Comparison of ENCODE assay signal across 11 mouse cellular contexts in genomic region chr17:28696641-28697040, GRCm38 (mm10). TPM values are rescaled to one million over a fixed set of nuclear protein-coding genes. Genes with fewer than 3 reads are reported as not detected.
DNase-seq lines count a peak whose midpoint lies in the region; ATAC-seq and TF ChIP-seq lines count a peak whose summit lies in the region.
"Had no signal": no experiment of that assay in that cellular context is flagged by ENCODE, and none has a peak within 500 bp of the region (broad histone marks: within the 10 kb centered on the region; RNA-seq: fewer than 3 reads in every experiment).

No protein-coding gene starts in this region.

- WGBS in heart, embryonic 13.5 days: 39% methylated on average over 2 of the region's 2 CpGs
- 46% methylated on average over 2 of the region's 2 CpGs for WGBS in heart, embryonic 10.5 days
- 46% methylated on average over 2 of the region's 2 CpGs for WGBS in spleen, adult 2 months
- WGBS in liver, embryonic 11.5 days: 28% methylated on average over 2 of the region's 2 CpGs
- WGBS in hindbrain, embryonic 11.5 days: 69% methylated on average over 2 of the region's 2 CpGs

- TF ChIP-seq CTCF in spleen, adult 2 months (IDR thresholded peaks at IDR 0.05; ENCODE audit: extremely low read depth, insufficient read depth, insufficient read length, insufficient replicate concordance): no peak

- ATAC-seq in heart, embryonic 13.5 days (ENCODE audit: extremely low read depth, insufficient number of reproducible peaks, low FRiP score, low TSS enrichment): no peak
- no peak for ATAC-seq in liver, embryonic 11.5 days (replicated peaks; ENCODE audit: low FRiP score)
- no peak for ATAC-seq in hindbrain, embryonic 11.5 days (ENCODE audit: low FRiP score)
- ATAC-seq: forebrain, embryonic 13.5 days; hindbrain, postnatal 0 days had no signal

- peaks cover 77% of the 10 kb centered on the region for H3K4me1 ChIP-seq in heart, embryonic 13.5 days
- peaks cover 42% of the 10 kb centered on the region for H3K4me1 ChIP-seq in heart, embryonic 10.5 days
- peaks cover 21% of the 10 kb centered on the region for H3K4me1 ChIP-seq in spleen, adult 2 months (ENCODE audit: control insufficient read depth, insufficient read depth, insufficient read length)
- peaks cover 60% of the 10 kb centered on the region for H3K4me1 ChIP-seq in liver, embryonic 11.5 days (replicated peaks; ENCODE audit: control insufficient read depth, insufficient read depth, low read length)
- H3K4me1 ChIP-seq in hindbrain, embryonic 11.5 days (replicated peaks; ENCODE audit: control insufficient read depth, insufficient read depth, low read length): peaks cover 3% of the 10 kb centered on the region; the same call in 1 of the 2 replicates

- H3K9ac ChIP-seq in heart, embryonic 13.5 days: peak overlapping the region; percentile 48; the same call in 1 of the 2 replicates
- H3K9ac ChIP-seq in liver, embryonic 11.5 days (ENCODE audit: low read depth, low read length): no peak overlapping the region
- H3K9ac ChIP-seq in hindbrain, embryonic 11.5 days (ENCODE audit: low read depth, low read length): no peak overlapping the region
- H3K9ac ChIP-seq: midbrain, embryonic 12.5 days had no signal

- H3K36me3 ChIP-seq in heart, embryonic 13.5 days: 0 out of 2 replicates have a peak, but pooled peaks cover 3% of the 10 kb centered on the region
- no peaks in the 10 kb centered on the region for H3K36me3 ChIP-seq in heart, embryonic 10.5 days
- H3K36me3 ChIP-seq in spleen, adult 2 months (ENCODE audit: control insufficient read depth, insufficient read depth, low read length): peaks cover 3% of the 10 kb centered on the region; the same call in 1 of the 2 replicates
- 0 out of 2 replicates have a peak, but pooled peaks cover 2% of the 10 kb centered on the region for H3K36me3 ChIP-seq in liver, embryonic 11.5 days (ENCODE audit: control insufficient read depth, insufficient read depth, low read length)
- no peaks in the 10 kb centered on the region for H3K36me3 ChIP-seq in hindbrain, embryonic 11.5 days (ENCODE audit: control insufficient read depth, insufficient read depth, low read length)
- H3K36me3 ChIP-seq: midbrain, embryonic 12.5 days had no signal

- no peak overlapping the region; the same call in 1 of the 2 replicates for H3K4me2 ChIP-seq in heart, embryonic 13.5 days
- peak overlapping the region; percentile 52 for H3K4me2 ChIP-seq in liver, embryonic 11.5 days
- H3K4me2 ChIP-seq in hindbrain, embryonic 11.5 days (replicated peaks; ENCODE audit: low read depth, low read length): no peak overlapping the region
- H3K4me2 ChIP-seq: forebrain, embryonic 13.5 days; midbrain, embryonic 12.5 days had no signal

- H3K27ac ChIP-seq in heart, embryonic 13.5 days (replicated peaks): no peak overlapping the region; the same call in 1 of the 2 replicates
- H3K27ac ChIP-seq in heart, embryonic 10.5 days: no peak overlapping the region
- H3K27ac ChIP-seq in spleen, adult 2 months (ENCODE audit: insufficient read depth, low read length): 0 out of 2 replicates have a peak overlapping the region, but pooled peaks have one; percentile 20
- H3K27ac ChIP-seq in liver, embryonic 11.5 days (ENCODE audit: low read depth, low read length): peak overlapping the region; percentile 16; the same call in 1 of the 2 replicates
- no peak overlapping the region for H3K27ac ChIP-seq in hindbrain, embryonic 11.5 days (ENCODE audit: low read depth, low read length)
- H3K27ac ChIP-seq: forebrain, embryonic 13.5 days; hindbrain, postnatal 0 days; midbrain, embryonic 12.5 days had no signal

- no peak overlapping the region for H3K4me3 ChIP-seq in heart, embryonic 13.5 days
- H3K4me3 ChIP-seq in heart, embryonic 10.5 days: no peak overlapping the region
- H3K4me3 ChIP-seq in spleen, adult 2 months (ENCODE audit: extremely low read depth, insufficient read depth, insufficient read length): no peak overlapping the region
- no peak overlapping the region for H3K4me3 ChIP-seq in liver, embryonic 11.5 days (ENCODE audit: low read depth, low read length)
- no peak overlapping the region for H3K4me3 ChIP-seq in hindbrain, embryonic 11.5 days (ENCODE audit: low read depth, low read length)
- H3K4me3 ChIP-seq: forebrain, embryonic 13.5 days; midbrain, embryonic 12.5 days had no signal

- DNase-seq in heart, embryonic 10.5 days (ENCODE audit: low spot score): no peak
- no peak for DNase-seq in spleen, adult 2 months (ENCODE audit: low read depth in 1 of 2, low spot score in 2 of 2)
- no peak for DNase-seq in spleen, postnatal 4 days (ENCODE audit: low spot score in 2 of 2)
- DNase-seq in liver, embryonic 11.5 days (ENCODE audit: low spot score): no peak
- DNase-seq in frontal cortex, postnatal 10 days (ENCODE audit: low spot score in 2 of 2): no peak
- no peak for DNase-seq in cerebellum, adult 11-12 months
- no peak for DNase-seq in hindbrain, embryonic 11.5 days (ENCODE audit: low spot score)

- TF ChIP-seq POLR2A in spleen, adult 2 months (IDR thresholded peaks at IDR 0.05; ENCODE audit: low read depth, low read length): no peak

- H3K9me3 ChIP-seq in heart, embryonic 13.5 days: no peaks in the 10 kb centered on the region
- no peaks in the 10 kb centered on the region for H3K9me3 ChIP-seq in heart, embryonic 10.5 days
- no peaks in the 10 kb centered on the region for H3K9me3 ChIP-seq in liver, embryonic 11.5 days (ENCODE audit: control insufficient read depth, low read length)
- H3K9me3 ChIP-seq in hindbrain, embryonic 11.5 days (ENCODE audit: control insufficient read depth, low read length): no peaks in the 10 kb centered on the region
- H3K9me3 ChIP-seq: forebrain, embryonic 13.5 days; midbrain, embryonic 12.5 days had no signal

- no peaks in the 10 kb centered on the region for H3K27me3 ChIP-seq in heart, embryonic 13.5 days (replicated peaks)
- H3K27me3 ChIP-seq in heart, embryonic 10.5 days (ENCODE audit: insufficient read depth, poor library complexity, severe bottlenecking): no peaks in the 10 kb centered on the region
- H3K27me3 ChIP-seq in spleen, adult 2 months (ENCODE audit: control insufficient read depth, insufficient read depth, low read length): no peaks in the 10 kb centered on the region
- H3K27me3 ChIP-seq in liver, embryonic 11.5 days (replicated peaks; ENCODE audit: control insufficient read depth, insufficient read depth, low read length): no peaks in the 10 kb centered on the region
- no peaks in the 10 kb centered on the region for H3K27me3 ChIP-seq in hindbrain, embryonic 11.5 days (ENCODE audit: control insufficient read depth, insufficient read depth, low read length)
- H3K27me3 ChIP-seq: forebrain, embryonic 13.5 days; midbrain, embryonic 12.5 days had no signal

RNA-seq across cellular contexts. Expression of gene Mapk14, which starts 5.5 kb away (rescaled TPM):
- polyA plus RNA-seq in heart, embryonic 13.5 days (2015; fragmentation: Nextera tagmentation; extraction: Ambion mirVana): 24.5 and 25.5 TPM in 2 replicates
- 34.3 and 48.9 TPM in 2 replicates for polyA plus RNA-seq in heart, embryonic 10.5 days (2016; fragmentation: Nextera tagmentation; extraction: Ambion mirVana)
- polyA plus RNA-seq in spleen, adult 2 months (2012; rRNA removed): 83.1 and 93.0 TPM in 2 replicates
- 58.5 and 64.6 TPM in 2 replicates for polyA plus RNA-seq in liver, embryonic 11.5 days (2014; fragmentation: Nextera tagmentation; extraction: Ambion mirVana)
- polyA plus RNA-seq in hindbrain, embryonic 11.5 days (2014; fragmentation: Nextera tagmentation; extraction: Ambion mirVana): 38.1 and 44.2 TPM in 2 replicates

RNA-seq across cellular contexts. Expression of gene Slc26a8, which starts 6.6 kb away (rescaled TPM):
- 0.10 and 0.15 TPM in 2 replicates for polyA plus RNA-seq in heart, embryonic 13.5 days (2015; fragmentation: Nextera tagmentation; extraction: Ambion mirVana)
- polyA plus RNA-seq in heart, embryonic 10.5 days (2016; fragmentation: Nextera tagmentation; extraction: Ambion mirVana): 0.15 and 0.34 TPM in 2 replicates
- 0.38 and 0.40 TPM in 2 replicates for polyA plus RNA-seq in spleen, adult 2 months (2012; rRNA removed)
- 0.34 and 0.75 TPM in 2 replicates for polyA plus RNA-seq in liver, embryonic 11.5 days (2014; fragmentation: Nextera tagmentation; extraction: Ambion mirVana)
- 0.38 and 0.52 TPM in 2 replicates for polyA plus RNA-seq in hindbrain, embryonic 11.5 days (2014; fragmentation: Nextera tagmentation; extraction: Ambion mirVana)

RNA-seq across cellular contexts. Expression of gene AC170998.1, which starts 29.2 kb away (rescaled TPM):
- polyA plus RNA-seq in heart, embryonic 13.5 days (2015; fragmentation: Nextera tagmentation; extraction: Ambion mirVana): 1.6 and 2.0 TPM in 2 replicates
- polyA plus RNA-seq in heart, embryonic 10.5 days (2016; fragmentation: Nextera tagmentation; extraction: Ambion mirVana): 2.6 and 3.2 TPM in 2 replicates
- 0.28 and 0.81 TPM in 2 replicates for polyA plus RNA-seq in spleen, adult 2 months (2012; rRNA removed)
- 0.84 and 3.6 TPM in 2 replicates for polyA plus RNA-seq in liver, embryonic 11.5 days (2014; fragmentation: Nextera tagmentation; extraction: Ambion mirVana)
- 0.70 and 1.5 TPM in 2 replicates for polyA plus RNA-seq in hindbrain, embryonic 11.5 days (2014; fragmentation: Nextera tagmentation; extraction: Ambion mirVana)

Comparison
In these comparisons a context has a peak if more than half of its experiments do, and no peak if none do; other contexts are left out.
1. H3K27ac ChIP-seq: peak in spleen, adult 2 months (single experiment) and liver, embryonic 11.5 days (single experiment); none in heart, embryonic 13.5 days (single experiment), heart, embryonic 10.5 days (single experiment) and hindbrain, embryonic 11.5 days (single experiment).